Mouse (Mus musculus): ENCODE measurements at regions not wholly inside any gene's neighbourhood (a gene's known extent, or its start where the extent isn't known, plus 50 kb on each side); places are given as distances from the start of the nearest gene placed in this dataset.
"Not testable (repeated sequence)": the region's sequence is repeated elsewhere in the genome, so short reads cannot be mapped to it uniquely, and the experiment has no call there.

GRCm38 (mm10) chr9:18042636-18043035 lies 249.3 kb upstream of the Chordc1 start:
- not testable (repeated sequence) for TF ChIP-seq CTCF, EP300 (IDR thresholded peaks at IDR 0.05; ENCODE audit: low read depth)

Data from heart, postnatal 0 days (tissue).